Mouse (Mus musculus) embryonic facial prominence, embryonic 12.5 days (tissue): Measurements from ENCODE around the gene Polr3e. TPM values are rescaled to one million over a fixed set of nuclear protein-coding genes. Genes with fewer than 3 reads are reported as not detected.

Experiments used
- ATAC-seq: fragments of 200-750 bp; cut with Nextera tagmentation; 2 replicates; pipeline ENCODE4 v1.8.0; 2017; ENCODE audit not compliant: insufficient number of reproducible peaks, insufficient read depth, low FRiP score, low TSS enrichment
- H3K27ac ChIP-seq: fragments of 300-500 bp; sonication (generic); 2 replicates; pipeline ENCODE4 v1.5.1; 2016; ENCODE audit warnings: mild to moderate bottlenecking
- H3K27me3 ChIP-seq: fragments of 300-500 bp; sonication (generic); 2 replicates; pipeline ENCODE4 v1.6.1; 2016; ENCODE audit warnings: mild to moderate bottlenecking, moderate library complexity
- H3K36me3 ChIP-seq: fragments of 300-500 bp; sonication (generic); 2 replicates; pipeline ENCODE4 v1.6.1; 2016; ENCODE audit warnings: mild to moderate bottlenecking
- H3K4me1 ChIP-seq: fragments of 300-500 bp; sonication (generic); 2 replicates; pipeline ENCODE4 v1.6.1; 2016
- H3K4me2 ChIP-seq: fragments of 300-500 bp; sonication (generic); replicated peaks from 2 replicates; pipeline ENCODE4 v1.6.1; 2016; ENCODE audit warnings: mild to moderate bottlenecking, moderate library complexity
- H3K4me3 ChIP-seq: fragments of 300-500 bp; sonication (generic); 2 replicates; pipeline ENCODE4 v1.5.1; 2016; ENCODE audit warnings: mild to moderate bottlenecking
- H3K9ac ChIP-seq: fragments of 300-500 bp; sonication (generic); 2 replicates; pipeline ENCODE4 v1.6.1; 2016; ENCODE audit warnings: mild to moderate bottlenecking, moderate library complexity
- H3K9me3 ChIP-seq: fragments of 300-500 bp; sonication (generic); 2 replicates; pipeline ENCODE4 v1.6.1; 2016; ENCODE audit warnings: mild to moderate bottlenecking, moderate library complexity
- WGBS: fragments of 180-500 bp; shearing (Covaris S2); methylation state at CpG from one replicate; pipeline ENCODE4 v1.1.7; 2016; 5-methylcytosine and 5-hydroxymethylcytosine counted together
- polyA plus RNA-seq: library from polyadenylated mRNA; unstranded; fragments of >200 nt; fragmentation: Nextera tagmentation; extraction: Ambion mirVana; gene quantifications from 2 replicates; pipeline ENCODE4 v1.2.1, GENCODE M21; 2016

Polr3e gene
- polyA plus RNA-seq, 1 experiment from 2014 or later: 41.2 TPM

- H3K36me3 ChIP-seq: no peaks in the 10 kb centered on the region
- no peaks in the 10 kb centered on the region for H3K27me3 ChIP-seq
- no peak overlapping the region for H3K4me2 ChIP-seq
- no peak overlapping the region for H3K4me3 ChIP-seq
- no peak for ATAC-seq
- H3K9me3 ChIP-seq: no peaks in the 10 kb centered on the region
- WGBS: 25% methylated on average over 11 of the region's 11 CpGs
- H3K9ac ChIP-seq: no peak overlapping the region
- peaks cover 10% of the 10 kb centered on the region; the same call in 1 of the 2 replicates for H3K4me1 ChIP-seq
- H3K27ac ChIP-seq: no peak overlapping the region
Measured at GRCm38 (mm10) chr7:120916262-120916875, 1.2 kb upstream of the Polr3e start.

GRCm38 (mm10) chr7:120917279-120917591 is 309 bp upstream of the Polr3e start:
- ATAC-seq: peak; percentile 71; the same call in 1 of the 2 replicates
- no peaks in the 10 kb centered on the region for H3K9me3 ChIP-seq
- peak overlapping the region; percentile 94 for H3K4me3 ChIP-seq
- H3K4me1 ChIP-seq: peaks cover 10% of the 10 kb centered on the region; the same call in 1 of the 2 replicates
- WGBS: 8% methylated on average over 12 of the region's 12 CpGs
- no peaks in the 10 kb centered on the region for H3K27me3 ChIP-seq
- peak overlapping the region; percentile 36 for H3K4me2 ChIP-seq
- no peak overlapping the region for H3K9ac ChIP-seq
- H3K36me3 ChIP-seq: no peaks in the 10 kb centered on the region
- 0 out of 2 replicates have a peak overlapping the region, but pooled peaks have one; percentile 81 for H3K27ac ChIP-seq

GRCm38 (mm10) chr7:120918526-120918962 is 1.0 kb downstream of the Polr3e start:
- Histone ChIP-seq H3K9ac (peak overlapping the region; percentile 91), H3K27me3 (no peaks in the 10 kb centered on the region), H3K9me3 (no peaks in the 10 kb centered on the region), H3K4me2 (peak overlapping the region; percentile 66), H3K4me1 (peaks cover 10% of the 10 kb centered on the region; the same call in 1 of the 2 replicates), H3K36me3 (peaks cover 11% of the 10 kb centered on the region; the same call in 1 of the 2 replicates), H3K4me3 (peak overlapping the region; percentile 94), H3K27ac (peak overlapping the region; percentile 81; the same call in 1 of the 2 replicates)
- 7% methylated on average over 10 of the region's 10 CpGs for whole genome bisulfite sequencing
- ATAC-seq: no peak; the same call in 1 of the 2 replicates

GRCm38 (mm10) chr7:120933110-120933509 is 15.6 kb downstream of the Polr3e start:
- Histone ChIP-seq H3K9me3 (no peaks in the 10 kb centered on the region), H3K27ac (no peak overlapping the region), H3K4me3 (no peak overlapping the region), H3K9ac (no peak overlapping the region), H3K4me1 (no peaks in the 10 kb centered on the region), H3K4me2 (no peak overlapping the region), H3K36me3 (peaks cover 83% of the 10 kb centered on the region), H3K27me3 (no peaks in the 10 kb centered on the region)
- ATAC-seq: no peak
- 91% methylated on average over 7 of the region's 7 CpGs for WGBS

- ATAC-seq: no peak
Measured at GRCm38 (mm10) chr7:120933680-120934195, 16.2 kb downstream of the Polr3e start.

GRCm38 (mm10) chr7:120934716-120935115 is 17.2 kb downstream of the Polr3e start:
- no peak overlapping the region for H3K4me3 ChIP-seq
- no peak overlapping the region for H3K9ac ChIP-seq
- no peak overlapping the region for H3K4me2 ChIP-seq
- no peaks in the 10 kb centered on the region for H3K9me3 ChIP-seq
- ATAC-seq: no peak
- no peaks in the 10 kb centered on the region for H3K27me3 ChIP-seq
- peaks cover 85% of the 10 kb centered on the region for H3K36me3 ChIP-seq
- WGBS: 45% methylated on average over 5 of the region's 5 CpGs
- H3K4me1 ChIP-seq: no peaks in the 10 kb centered on the region
- no peak overlapping the region for H3K27ac ChIP-seq

More at GRCm38 (mm10) chr7:120933680-120934195, 16.2 kb downstream of the Polr3e start:
- Histone ChIP-seq H3K27ac (no peak overlapping the region), H3K9ac (no peak overlapping the region), H3K4me3 (no peak overlapping the region), H3K4me2 (no peak overlapping the region), H3K4me1 (no peaks in the 10 kb centered on the region), H3K36me3 (peaks cover 83% of the 10 kb centered on the region), H3K27me3 (no peaks in the 10 kb centered on the region), H3K9me3 (no peaks in the 10 kb centered on the region)
- 87% methylated on average over 5 of the region's 5 CpGs for WGBS

GRCm38 (mm10) chr7:120936522-120936921 is 19.0 kb downstream of the Polr3e start:
- 93% methylated on average over 4 of the region's 4 CpGs for WGBS
- Histone ChIP-seq H3K27ac (no peak overlapping the region), H3K4me3 (no peak overlapping the region), H3K36me3 (peaks cover 87% of the 10 kb centered on the region), H3K27me3 (no peaks in the 10 kb centered on the region), H3K4me2 (no peak overlapping the region), H3K9ac (no peak overlapping the region), H3K4me1 (no peaks in the 10 kb centered on the region), H3K9me3 (no peaks in the 10 kb centered on the region)
- no peak for ATAC-seq

- H3K9ac ChIP-seq: no peak overlapping the region
- H3K36me3 ChIP-seq: peaks cover 87% of the 10 kb centered on the region
- H3K4me1 ChIP-seq: no peaks in the 10 kb centered on the region
- H3K4me2 ChIP-seq: no peak overlapping the region
- H3K4me3 ChIP-seq: no peak overlapping the region
- ATAC-seq: no peak
- no peaks in the 10 kb centered on the region for H3K27me3 ChIP-seq
- 91% methylated on average over 9 of the region's 9 CpGs for WGBS
- no peaks in the 10 kb centered on the region for H3K9me3 ChIP-seq
- no peak overlapping the region for H3K27ac ChIP-seq
Measured at GRCm38 (mm10) chr7:120938206-120938605, 20.7 kb downstream of the Polr3e start.

- 90% methylated on average over 11 of the region's 12 CpGs for WGBS
- H3K27me3 ChIP-seq: no peaks in the 10 kb centered on the region
- no peak for ATAC-seq
- no peak overlapping the region for H3K4me2 ChIP-seq
- H3K4me3 ChIP-seq: no peak overlapping the region
- H3K4me1 ChIP-seq: no peaks in the 10 kb centered on the region
- H3K36me3 ChIP-seq: peaks cover 85% of the 10 kb centered on the region
- no peak overlapping the region for H3K27ac ChIP-seq
- H3K9ac ChIP-seq: no peak overlapping the region
- H3K9me3 ChIP-seq: no peaks in the 10 kb centered on the region
Measured at GRCm38 (mm10) chr7:120940343-120940742, 22.8 kb downstream of the Polr3e start.

- Histone ChIP-seq H3K27ac (no peak overlapping the region), H3K4me2 (no peak overlapping the region), H3K4me1 (no peaks in the 10 kb centered on the region), H3K4me3 (no peak overlapping the region), H3K9ac (no peak overlapping the region), H3K27me3 (no peaks in the 10 kb centered on the region), H3K36me3 (peaks cover 81% of the 10 kb centered on the region), H3K9me3 (no peaks in the 10 kb centered on the region)
- no peak for ATAC-seq
- WGBS: 93% methylated on average over 6 of the region's 6 CpGs
Measured at GRCm38 (mm10) chr7:120941214-120941613, 23.7 kb downstream of the Polr3e start.

GRCm38 (mm10) chr7:120942506-120942905 is 25.0 kb downstream of the Polr3e start:
- no peak for ATAC-seq
- peaks cover 73% of the 10 kb centered on the region for H3K36me3 ChIP-seq
- 84% methylated on average over 1 of the region's 1 CpGs for WGBS
- no peaks in the 10 kb centered on the region for H3K27me3 ChIP-seq
- H3K4me1 ChIP-seq: no peaks in the 10 kb centered on the region
- no peaks in the 10 kb centered on the region for H3K9me3 ChIP-seq
- no peak overlapping the region for H3K9ac ChIP-seq
- H3K4me3 ChIP-seq: no peak overlapping the region
- no peak overlapping the region for H3K27ac ChIP-seq
- no peak overlapping the region for H3K4me2 ChIP-seq

- Histone ChIP-seq H3K4me2 (no peak overlapping the region), H3K4me3 (no peak overlapping the region), H3K36me3 (peaks cover 64% of the 10 kb centered on the region), H3K9me3 (no peaks in the 10 kb centered on the region), H3K27me3 (no peaks in the 10 kb centered on the region), H3K4me1 (no peaks in the 10 kb centered on the region), H3K9ac (no peak overlapping the region), H3K27ac (no peak overlapping the region)
- 83% methylated on average over 5 of the region's 8 CpGs for WGBS
- no peak for ATAC-seq
Measured at GRCm38 (mm10) chr7:120943936-120944509, 26.5 kb downstream of the Polr3e start.
